Mouse (Mus musculus) lung, embryonic 15.5 days (tissue): ENCODE data around the gene Lsm2. TPM values are rescaled to one million over a fixed set of nuclear protein-coding genes. Genes with fewer than 3 reads are reported as not detected.
"Not testable (repeated sequence)": the region's sequence is repeated elsewhere in the genome, so short reads cannot be mapped to it uniquely, and the experiment has no call there.

ENCODE experiments used
- ATAC-seq: fragments of 200-750 bp; cut with Nextera tagmentation; 2 replicates; pipeline ENCODE4 v1.8.0; 2017; ENCODE audit warnings: moderate number of reproducible peaks, borderline replicate concordance; ENCODE audit not compliant: low FRiP score, low TSS enrichment; ENCODE audit errors: extremely low read depth
- H3K27ac ChIP-seq: fragments of 300-500 bp; sonication (generic); 2 replicates; pipeline ENCODE4 v1.5.1; 2015; ENCODE audit warnings: moderate library complexity, mild to moderate bottlenecking, inconsistent platforms
- H3K27me3 ChIP-seq: fragments of 300-500 bp; sonication (generic); 2 replicates; pipeline ENCODE4 v1.6.1; 2015; ENCODE audit warnings: inconsistent platforms
- H3K36me3 ChIP-seq: fragments of 300-500 bp; sonication (generic); 2 replicates; pipeline ENCODE4 v1.6.1; 2015; ENCODE audit warnings: inconsistent platforms
- H3K4me1 ChIP-seq: fragments of 300-500 bp; sonication (generic); 2 replicates; pipeline ENCODE4 v1.6.1; 2015; ENCODE audit warnings: inconsistent platforms
- H3K4me2 ChIP-seq: fragments of 300-500 bp; sonication (generic); 2 replicates; pipeline ENCODE4 v1.6.1; 2015; ENCODE audit warnings: inconsistent platforms, mild to moderate bottlenecking, moderate library complexity
- H3K4me3 ChIP-seq: fragments of 300-500 bp; sonication (generic); 2 replicates; pipeline ENCODE4 v1.5.1; 2015; ENCODE audit warnings: mild to moderate bottlenecking, inconsistent platforms
- H3K9ac ChIP-seq: fragments of 300-500 bp; sonication (generic); 2 replicates; pipeline ENCODE4 v1.6.1; 2015; ENCODE audit warnings: inconsistent platforms
- H3K9me3 ChIP-seq: fragments of 300-500 bp; sonication (generic); 2 replicates; pipeline ENCODE4 v1.6.1; 2016; ENCODE audit warnings: inconsistent platforms
- WGBS: fragments of 180-500 bp; shearing (Covaris S2); methylation state at CpG from one replicate; pipeline ENCODE4 v1.1.7; 2015; 5-methylcytosine and 5-hydroxymethylcytosine counted together
- polyA plus RNA-seq: library from polyadenylated mRNA; unstranded; fragments of >200 nt; fragmentation: Nextera tagmentation; extraction: Ambion mirVana; gene quantifications from 2 replicates; pipeline ENCODE4 v1.2.1, GENCODE M21; 2015

Gene Lsm2
- polyA plus RNA-seq, 1 experiment from 2014 or later: 216 TPM

DNA sequence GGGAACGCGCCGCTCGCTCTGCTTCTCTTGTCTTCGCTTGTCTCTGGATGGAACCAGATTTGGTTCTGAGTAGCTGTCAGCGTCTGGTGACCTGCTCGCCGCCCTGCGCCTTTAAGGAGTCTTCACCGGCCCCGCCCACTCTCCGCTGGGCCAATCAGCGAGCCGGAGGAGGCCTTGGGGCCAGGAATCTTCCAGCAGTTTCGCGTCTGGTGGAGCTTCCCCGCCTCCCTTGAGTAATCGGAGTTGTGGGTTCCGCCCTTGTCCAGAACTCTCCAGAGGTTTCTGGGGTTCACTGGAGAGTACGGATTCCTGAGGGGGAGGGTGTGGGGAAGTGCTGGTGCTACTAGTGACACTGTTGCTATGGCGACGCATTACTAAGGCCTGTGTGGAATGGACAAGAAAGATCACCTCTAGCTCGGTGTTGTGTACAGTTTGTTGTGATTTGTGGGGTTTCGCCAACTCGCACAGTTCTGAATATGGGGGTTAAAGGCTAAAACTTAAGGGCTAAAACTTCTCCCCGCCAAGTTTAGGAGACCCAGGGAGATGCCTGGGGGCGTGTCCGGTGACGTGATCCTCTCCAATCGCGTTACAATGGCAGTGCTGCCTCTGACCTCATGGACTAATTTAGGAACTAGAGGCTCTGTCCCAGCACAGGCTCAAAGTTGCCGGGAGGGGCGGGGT is 9.5 kb upstream of the Lsm2 start, which contains the start of the genes Hspa1a and Hspa1l:
Gene Hspa1a (minus strand): TSS at position 88 of the 681 bp plus-strand sequence.
Gene Hspa1l (plus strand): TSS at position 635 of the 681 bp plus-strand sequence.
- peak; percentile 94 for ATAC-seq
- peak within 1 kb of the TSS; percentile 34 for H3K9ac ChIP-seq

DNA sequence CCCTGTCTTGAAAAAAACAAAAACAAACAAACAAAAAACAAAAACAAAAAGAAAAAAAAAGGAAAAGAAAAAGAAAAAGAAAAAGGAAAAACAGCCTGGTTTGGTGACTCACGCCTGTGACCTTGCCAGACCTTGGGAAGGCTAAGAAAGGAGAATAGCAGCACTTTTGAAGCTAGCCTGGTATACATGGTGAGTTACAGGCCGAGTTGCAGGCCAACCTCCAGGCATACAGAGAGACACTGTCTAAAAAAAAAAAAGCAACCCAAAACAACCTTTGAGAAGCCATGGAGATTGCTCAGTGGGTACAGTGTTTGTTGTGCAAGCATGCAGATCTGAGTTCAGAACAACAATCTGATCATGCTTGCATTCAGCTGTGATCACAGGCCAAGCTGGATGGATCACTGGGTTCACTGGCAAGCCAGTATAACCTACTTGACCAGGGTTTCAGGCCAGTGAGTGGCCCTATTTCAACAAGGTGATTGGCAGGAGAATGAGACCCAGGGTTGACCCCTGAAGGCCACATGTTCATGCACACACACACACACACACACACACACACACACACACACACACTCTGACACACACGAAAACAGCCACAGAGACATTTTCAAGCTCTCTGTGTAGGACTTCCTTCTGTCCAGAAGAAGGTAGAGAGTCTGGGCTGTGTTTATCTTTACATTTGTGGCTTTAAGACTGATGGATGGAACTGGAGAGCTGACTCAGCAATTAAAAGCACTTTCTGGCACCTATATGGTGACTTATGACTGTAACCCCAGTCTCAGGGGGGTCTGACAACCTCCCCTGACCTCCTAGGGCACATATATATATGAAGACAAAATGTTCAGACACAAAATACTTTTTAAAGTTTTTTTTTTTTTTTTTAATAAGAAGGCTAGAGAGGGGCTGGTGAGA is 5.8 kb upstream of the Lsm2 start:
- Histone ChIP-seq H3K4me1 (peaks cover 8% of the 10 kb centered on the region), H3K27ac (no peak overlapping the region), H3K4me3 (no peak overlapping the region), H3K9me3 (no peaks in the 10 kb centered on the region), H3K36me3 (no peaks in the 10 kb centered on the region), H3K27me3 (no peaks in the 10 kb centered on the region), H3K9ac (no peak overlapping the region), H3K4me2 (no peak overlapping the region)
- ATAC-seq: no peak
- 67% methylated on average over 3 of the region's 3 CpGs for WGBS

More for the DNA sequence above, 9.5 kb upstream of the Lsm2 start, which contains the start of the genes Hspa1a and Hspa1l:
- H3K4me1 ChIP-seq, H3K36me3 ChIP-seq, H3K9me3 ChIP-seq: not testable (repeated sequence)
- H3K4me2 ChIP-seq: peak within 1 kb of the TSS; percentile 86
- H3K27ac ChIP-seq: peak within 1 kb of the TSS; percentile 61; the same call in 1 of the 2 replicates
- peaks cover 26% of the 10 kb centered on the region for H3K27me3 ChIP-seq
- 2% methylated on average over 33 of the region's 33 CpGs for WGBS
- H3K4me3 ChIP-seq: peak within 1 kb of the TSS; percentile 44

DNA sequence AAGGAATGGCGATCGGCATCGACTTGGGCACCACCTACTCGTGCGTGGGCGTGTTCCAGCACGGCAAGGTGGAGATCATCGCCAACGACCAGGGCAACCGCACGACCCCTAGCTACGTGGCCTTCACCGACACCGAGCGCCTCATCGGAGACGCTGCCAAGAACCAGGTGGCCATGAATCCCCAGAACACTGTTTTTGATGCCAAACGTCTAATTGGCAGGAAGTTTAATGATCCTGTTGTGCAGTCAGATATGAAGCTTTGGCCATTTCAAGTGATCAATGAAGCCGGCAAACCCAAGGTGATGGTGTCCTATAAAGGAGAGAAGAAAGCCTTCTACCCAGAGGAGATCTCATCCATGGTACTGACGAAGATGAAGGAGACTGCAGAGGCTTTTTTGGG is 4.7 kb upstream of the Lsm2 start:
- ATAC-seq: no peak
- H3K4me1 ChIP-seq: peaks cover 13% of the 10 kb centered on the region
- H3K4me2 ChIP-seq: no peak overlapping the region
- H3K9ac ChIP-seq: no peak overlapping the region
- H3K27ac ChIP-seq: no peak overlapping the region
- H3K9me3 ChIP-seq: no peaks in the 10 kb centered on the region
- no peaks in the 10 kb centered on the region for H3K36me3 ChIP-seq
- H3K4me3 ChIP-seq: no peak overlapping the region
- WGBS: 93% methylated on average over 20 of the region's 20 CpGs
- H3K27me3 ChIP-seq: no peaks in the 10 kb centered on the region

DNA sequence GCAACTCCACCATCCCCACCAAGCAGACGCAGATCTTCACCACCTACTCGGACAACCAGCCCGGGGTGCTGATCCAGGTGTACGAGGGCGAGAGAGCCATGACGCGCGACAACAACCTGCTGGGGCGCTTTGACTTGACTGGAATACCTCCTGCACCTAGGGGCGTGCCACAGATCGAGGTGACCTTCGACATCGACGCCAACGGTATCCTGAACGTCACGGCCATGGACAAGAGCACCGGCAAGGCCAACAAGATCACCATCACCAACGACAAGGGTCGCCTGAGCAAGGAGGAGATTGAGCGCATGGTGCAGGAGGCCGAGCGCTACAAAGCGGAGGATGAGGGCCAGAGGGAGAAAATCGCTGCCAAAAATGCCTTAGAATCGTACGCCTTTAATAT is 3.4 kb upstream of the Lsm2 start:
- no peak overlapping the region for H3K4me2 ChIP-seq
- no peak overlapping the region for H3K27ac ChIP-seq
- H3K4me1 ChIP-seq: peaks cover 14% of the 10 kb centered on the region
- H3K27me3 ChIP-seq: no peaks in the 10 kb centered on the region
- H3K9ac ChIP-seq: no peak overlapping the region
- no peak for ATAC-seq
- H3K4me3 ChIP-seq: no peak overlapping the region
- H3K9me3 ChIP-seq: no peaks in the 10 kb centered on the region
- no peaks in the 10 kb centered on the region for H3K36me3 ChIP-seq
- 82% methylated on average over 27 of the region's 27 CpGs for WGBS

DNA sequence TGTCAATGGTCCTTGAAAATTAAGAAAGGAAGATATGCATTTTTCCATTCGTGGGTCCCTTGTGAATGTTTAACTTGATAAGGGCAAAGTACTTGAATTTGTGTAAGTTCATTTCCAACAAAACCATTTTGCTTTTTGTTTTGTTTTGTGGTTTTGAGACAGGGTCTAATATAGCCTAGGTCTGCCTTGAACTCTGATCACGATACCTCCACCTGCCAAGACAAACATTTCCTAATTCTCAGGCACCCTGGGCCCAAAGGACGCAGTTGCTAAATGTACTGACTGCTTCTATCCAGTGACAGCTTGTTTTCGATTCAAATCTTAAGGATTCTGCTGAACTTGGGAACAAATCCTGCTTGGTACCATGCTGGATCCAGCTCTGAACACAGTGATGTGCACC is 2.0 kb upstream of the Lsm2 start:
- Histone ChIP-seq H3K4me2 (no peak overlapping the region), H3K4me3 (no peak overlapping the region), H3K9ac (no peak overlapping the region), H3K27me3 (no peaks in the 10 kb centered on the region), H3K4me1 (peaks cover 18% of the 10 kb centered on the region), H3K36me3 (no peaks in the 10 kb centered on the region), H3K27ac (no peak overlapping the region), H3K9me3 (no peaks in the 10 kb centered on the region)
- 91% methylated on average over 4 of the region's 4 CpGs for WGBS
- no peak for ATAC-seq

GRCm38 (mm10) chr17:34980655-34981054 is 1.0 kb upstream of the Lsm2 start:
- 8% methylated on average over 2 of the region's 2 CpGs for WGBS
- no peaks in the 10 kb centered on the region for H3K9me3 ChIP-seq
- H3K4me3 ChIP-seq: peak overlapping the region; percentile 75
- no peak for ATAC-seq
- no peaks in the 10 kb centered on the region for H3K27me3 ChIP-seq
- H3K9ac ChIP-seq: peak overlapping the region; percentile 96
- H3K27ac ChIP-seq: peak overlapping the region; percentile 99; the same call in 1 of the 2 replicates
- H3K4me1 ChIP-seq: peaks cover 18% of the 10 kb centered on the region
- peak overlapping the region; percentile 71 for H3K4me2 ChIP-seq
- H3K36me3 ChIP-seq: peaks cover 6% of the 10 kb centered on the region

GRCm38 (mm10) chr17:34982328-34982727 is 666 bp downstream of the Lsm2 start:
- Histone ChIP-seq H3K9ac (peak overlapping the region; percentile 96), H3K27ac (peak overlapping the region; percentile 99), H3K9me3 (no peaks in the 10 kb centered on the region), H3K27me3 (no peaks in the 10 kb centered on the region), H3K4me2 (peak overlapping the region; percentile 71), H3K4me1 (peaks cover 18% of the 10 kb centered on the region), H3K4me3 (peak overlapping the region; percentile 75), H3K36me3 (peaks cover 18% of the 10 kb centered on the region)
- no peak for ATAC-seq
- under 1% methylated on average over 15 of the region's 15 CpGs for WGBS

DNA sequence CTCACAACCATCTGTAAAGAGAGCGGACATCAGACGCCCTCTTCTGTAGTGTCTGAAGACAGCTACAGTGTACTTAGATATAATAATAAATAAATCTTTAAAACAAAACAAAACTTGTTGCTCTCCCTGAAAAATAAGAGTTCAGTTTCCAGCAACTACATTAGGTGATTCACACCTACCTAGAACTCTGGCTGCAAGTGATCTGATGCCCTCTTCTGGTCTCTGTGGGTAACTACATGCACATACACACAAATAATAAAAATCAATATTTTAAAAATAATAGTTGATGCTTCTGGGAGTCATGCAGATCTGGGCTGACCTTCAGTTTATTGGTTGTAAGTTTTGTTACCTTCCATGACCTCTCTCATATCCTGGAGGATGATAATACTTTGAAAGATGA is 2.6 kb downstream of the Lsm2 start:
- H3K27ac ChIP-seq: no peak overlapping the region

GRCm38 (mm10) chr17:34994751-34995150 is 13.1 kb downstream of the Lsm2 start:
- Histone ChIP-seq H3K4me3 (no peak overlapping the region), H3K27me3 (no peaks in the 10 kb centered on the region), H3K9ac (no peak overlapping the region), H3K4me1 (peaks cover 31% of the 10 kb centered on the region), H3K4me2 (no peak overlapping the region), H3K36me3 (peaks cover 40% of the 10 kb centered on the region), H3K9me3 (no peaks in the 10 kb centered on the region), H3K27ac (no peak overlapping the region)
- no peak for ATAC-seq

More for the DNA sequence above, 2.6 kb downstream of the Lsm2 start:
- Histone ChIP-seq H3K36me3 (peaks cover 26% of the 10 kb centered on the region), H3K4me1 (peaks cover 18% of the 10 kb centered on the region), H3K9me3 (no peaks in the 10 kb centered on the region), H3K4me2 (no peak overlapping the region), H3K27me3 (no peaks in the 10 kb centered on the region), H3K4me3 (no peak overlapping the region), H3K9ac (no peak overlapping the region)
- WGBS: 74% methylated on average over 2 of the region's 2 CpGs
- no peak for ATAC-seq

- H3K27me3 ChIP-seq, ATAC-seq, H3K9me3 ChIP-seq, H3K4me2 ChIP-seq, H3K4me3 ChIP-seq, H3K27ac ChIP-seq, H3K9ac ChIP-seq: not testable (repeated sequence)
- 86% methylated on average over 4 of the region's 4 CpGs for WGBS
- Histone ChIP-seq H3K36me3 (peaks cover 40% of the 10 kb centered on the region), H3K4me1 (peaks cover 34% of the 10 kb centered on the region)
Measured at GRCm38 (mm10) chr17:34995192-34995591, 13.5 kb downstream of the Lsm2 start.

DNA sequence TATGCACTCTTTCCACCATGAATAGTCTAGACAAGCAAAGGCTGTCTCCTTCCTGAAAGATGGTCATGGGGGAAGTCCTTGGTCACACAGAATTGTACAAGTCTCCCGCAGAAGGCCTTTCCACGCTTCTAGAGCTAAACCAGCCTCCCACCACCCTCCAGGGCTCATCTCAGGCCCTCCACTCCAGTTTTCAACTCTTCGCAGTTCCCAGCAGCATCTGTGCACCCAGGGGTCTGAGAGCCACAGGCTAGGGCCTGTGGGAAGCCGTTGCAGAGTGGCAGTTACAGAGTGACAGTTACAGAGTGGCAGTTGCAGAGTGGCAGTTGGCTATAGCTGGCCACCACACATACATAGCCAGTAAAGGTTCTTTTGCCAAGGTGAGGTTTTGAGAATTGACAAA is 14.3 kb downstream of the Lsm2 start:
- not testable (repeated sequence) for H3K9ac ChIP-seq, H3K9me3 ChIP-seq, H3K27me3 ChIP-seq, ATAC-seq, H3K4me2 ChIP-seq, H3K27ac ChIP-seq, H3K4me3 ChIP-seq
- WGBS: 93% methylated on average over 4 of the region's 4 CpGs
- H3K36me3 ChIP-seq: peaks cover 37% of the 10 kb centered on the region
- H3K4me1 ChIP-seq: peaks cover 34% of the 10 kb centered on the region
